Mouse (Mus musculus) bone marrow, adult 2 months (tissue): ENCODE measurements around the gene Adgrb2.

Experiments used
- CTCF ChIP-seq: fragments of 200-500 bp; IDR thresholded peaks from 2 replicates; pipeline ENCODE4 v1.5.1; 2011; ENCODE audit warnings: low read length, control low read depth; ENCODE audit not compliant: control insufficient read depth, insufficient read depth
- POLR2A ChIP-seq: fragments of 200-500 bp; IDR thresholded peaks from 2 replicates; pipeline ENCODE4 v1.6.1; 2011; ENCODE audit warnings: low read depth, mild to moderate bottlenecking, control low read depth, low read length, borderline replicate concordance; ENCODE audit not compliant: control insufficient read depth

- no peak for TF ChIP-seq CTCF
- no peak for TF ChIP-seq POLR2A
These were observed 17.0 kb downstream of the Adgrb2 start for GRCm38 (mm10) chr4:130001710-130002109.
